Mouse (Mus musculus) erythroblast, embryonic 14.5 days (primary cell): ENCODE data around the gene Ccdc155.

ENCODE experiments used
- GATA1 ChIP-seq: IDR thresholded peaks from 2 replicates; pipeline ENCODE4 v1.6.1; 2012; ENCODE audit warnings: low read length, inconsistent platforms, mixed read lengths
- TAL1 ChIP-seq: IDR thresholded peaks from 3 replicates; pipeline ENCODE4 v1.6.1; 2012; ENCODE audit warnings: low read length, inconsistent platforms, mixed read lengths

DNA sequence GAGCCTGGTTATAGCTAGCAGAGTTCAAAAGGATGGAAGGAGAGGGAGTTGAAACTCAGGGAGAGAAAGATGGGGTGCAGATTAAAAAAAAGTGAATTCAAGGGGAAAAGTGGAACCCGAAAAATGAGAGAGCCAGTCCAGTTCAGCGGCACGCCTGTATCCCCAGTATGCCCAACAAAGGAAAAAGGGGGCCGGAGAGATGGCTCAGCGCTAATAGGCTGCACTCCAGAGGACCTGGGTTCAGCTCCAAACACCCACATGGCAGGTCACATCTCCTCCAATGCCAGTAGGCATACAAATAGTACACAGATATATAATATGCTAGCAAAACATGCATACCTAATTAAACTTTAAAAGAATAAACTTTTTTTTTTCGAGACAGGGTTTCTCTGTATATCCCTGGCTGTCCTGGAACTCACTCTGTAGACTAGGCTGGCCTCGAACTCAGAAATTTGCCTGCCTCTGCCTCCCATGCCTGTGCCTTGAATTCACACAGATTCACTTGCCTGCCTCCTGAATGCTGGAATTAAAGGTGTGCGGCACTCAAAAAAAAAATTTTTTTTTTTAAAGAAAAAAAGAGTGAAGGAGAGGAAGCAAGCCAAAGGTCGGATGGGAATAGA lies 41.6 kb downstream of the Ccdc155 start:
- no peak for TF ChIP-seq GATA1
- TF ChIP-seq TAL1: no peak
